Mouse (Mus musculus) heart, postnatal 0 days (tissue): ENCODE data around the gene Slc25a39. TPM values are rescaled to one million over a fixed set of nuclear protein-coding genes. Genes with fewer than 3 reads are reported as not detected.

Experiments
- ATAC-seq: fragments of 200-750 bp; cut with Nextera tagmentation; 2 replicates; pipeline ENCODE4 v1.8.0; 2017; ENCODE audit warnings: low read depth, moderate number of reproducible peaks, moderate library complexity; ENCODE audit not compliant: insufficient read depth
- DNase-seq: peaks from one replicate; pipeline ENCODE4 v3.0.0-alpha.2; 2016; ENCODE audit warnings: low spot score
- H3K27ac ChIP-seq: fragments of 300-500 bp; sonication (generic); 2 replicates; pipeline ENCODE4 v1.5.1; 2014; ENCODE audit warnings: low read depth, mild to moderate bottlenecking
- H3K27me3 ChIP-seq: fragments of 300-500 bp; sonication (generic); 2 replicates; pipeline ENCODE4 v1.6.1; 2014; ENCODE audit warnings: low read length, mixed read lengths; ENCODE audit not compliant: control insufficient read depth, insufficient read depth
- H3K36me3 ChIP-seq: fragments of 300-500 bp; sonication (generic); replicated peaks from 2 replicates; pipeline ENCODE4 v1.6.1; 2014; ENCODE audit warnings: low read length, mixed read lengths; ENCODE audit not compliant: control insufficient read depth, insufficient read depth
- H3K4me1 ChIP-seq: fragments of 300-500 bp; sonication (generic); 2 replicates; pipeline ENCODE4 v1.6.1; 2014; ENCODE audit warnings: antibody characterized with exemption; ENCODE audit not compliant: control insufficient read depth, insufficient read depth
- H3K4me2 ChIP-seq: fragments of 300-500 bp; sonication (generic); 2 replicates; pipeline ENCODE4 v1.6.1; 2014; ENCODE audit warnings: low read depth, mild to moderate bottlenecking, low read length, moderate library complexity
- H3K4me3 ChIP-seq: fragments of 300-500 bp; sonication (generic); 2 replicates; pipeline ENCODE4 v1.5.1; 2014; ENCODE audit warnings: low read depth, low read length
- H3K9ac ChIP-seq: fragments of 300-500 bp; sonication (generic); replicated peaks from 2 replicates; pipeline ENCODE4 v1.6.1; 2014; ENCODE audit warnings: low read depth, low read length, mixed read lengths
- H3K9me3 ChIP-seq: fragments of 300-500 bp; sonication (generic); replicated peaks from 2 replicates; pipeline ENCODE4 v1.6.1; 2016; ENCODE audit warnings: low read length; ENCODE audit not compliant: control insufficient read depth
- CTCF ChIP-seq: IDR thresholded peaks from 2 replicates; pipeline ENCODE4 v1.5.1; 2016; ENCODE audit warnings: antibody characterized with exemption, control low read depth, low read depth
- EP300 ChIP-seq: IDR thresholded peaks from 2 replicates; pipeline ENCODE4 v1.6.1; 2016; ENCODE audit warnings: antibody characterized with exemption, low read depth
- WGBS: fragments of 180-500 bp; shearing (Covaris S2); extraction: QIAGEN DNeasy Blood & Tissue Kit; methylation state at CpG from one replicate; pipeline ENCODE4 v1.1.7; 2014; 5-methylcytosine and 5-hydroxymethylcytosine counted together
- polyA plus RNA-seq: library from polyadenylated mRNA; unstranded; fragments of >200 nt; fragmentation: Nextera tagmentation; extraction: Ambion mirVana; gene quantifications from 2 replicates; pipeline ENCODE4 v1.2.1, GENCODE M21; 2015
- total RNA-seq: library from RNA; depleted of rRNA; stranded (reverse); fragments of >200 nt; gene quantifications from 2 replicates; pipeline ENCODE4 v1.2.3, GENCODE M21; 2014; ENCODE audit warnings: low replicate concordance

Slc25a39 gene
- total and polyA plus RNA-seq, 2 experiments from 2014 or later, result 267 to 281 TPM

DNA sequence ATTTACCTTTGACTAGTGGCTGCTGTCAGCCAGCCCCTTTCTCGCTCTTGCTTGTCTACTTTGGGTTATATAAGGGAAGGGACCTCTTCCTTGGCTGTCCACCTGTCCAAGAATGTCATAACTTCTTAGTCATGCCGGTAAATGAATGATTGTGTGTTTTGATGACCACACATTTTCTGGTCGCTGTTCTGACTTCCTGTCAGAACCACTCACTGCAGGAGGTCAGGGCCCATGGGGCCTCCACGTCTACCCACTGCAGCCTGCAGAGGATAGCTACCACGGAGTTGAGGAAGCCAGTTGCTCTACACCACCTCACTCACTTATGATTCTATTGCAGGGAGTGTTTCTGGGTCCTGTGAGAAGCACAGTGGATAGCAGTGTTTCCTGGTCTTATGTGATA is 21.6 kb downstream of the Slc25a39 start:
- ATAC-seq, result no peak

DNA sequence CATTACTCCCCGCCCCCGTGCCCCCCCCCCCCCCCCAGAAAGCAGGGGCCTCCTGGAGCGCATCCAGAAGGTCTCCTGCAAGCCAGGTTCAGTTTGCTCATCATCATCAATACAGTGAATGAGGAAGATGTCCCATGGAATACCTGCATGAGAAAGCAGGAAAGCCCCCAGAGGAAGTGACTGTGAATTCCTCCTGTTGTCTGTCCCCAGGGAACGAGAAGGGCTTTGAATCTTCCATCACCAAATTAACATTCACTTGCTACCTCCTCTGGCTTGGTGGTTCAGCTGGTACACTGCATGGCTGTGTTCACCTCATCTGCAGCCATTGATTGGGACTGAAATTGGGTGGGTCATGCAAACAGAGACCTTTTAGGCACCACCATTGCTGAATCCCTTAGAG is 22.7 kb downstream of the Slc25a39 start:
- Histone ChIP-seq H3K4me1 (no peaks in the 10 kb centered on the region), H3K27me3 (no peaks in the 10 kb centered on the region), H3K27ac (no peak overlapping the region), H3K9ac (no peak overlapping the region), H3K36me3 (no peaks in the 10 kb centered on the region), H3K4me2 (no peak overlapping the region), H3K9me3 (no peaks in the 10 kb centered on the region), H3K4me3 (no peak overlapping the region)
- TF ChIP-seq EP300, result no peak
- no peak for TF ChIP-seq CTCF
- 27% methylated on average over 3 of the region's 4 CpGs for WGBS
- ATAC-seq, result no peak
- no peak for DNase-seq

More for the DNA sequence above, 21.6 kb downstream of the Slc25a39 start:
- no peaks in the 10 kb centered on the region for H3K27me3 ChIP-seq
- no peak overlapping the region for H3K27ac ChIP-seq
- no peaks in the 10 kb centered on the region for H3K36me3 ChIP-seq
- WGBS, result 51% methylated on average over 5 of the region's 5 CpGs
- TF ChIP-seq CTCF, result no peak
- TF ChIP-seq EP300, result no peak
- H3K4me2 ChIP-seq, result no peak overlapping the region
- H3K9ac ChIP-seq, result no peak overlapping the region
- H3K9me3 ChIP-seq, result no peaks in the 10 kb centered on the region
- DNase-seq, result no peak
- no peaks in the 10 kb centered on the region for H3K4me1 ChIP-seq
- no peak overlapping the region for H3K4me3 ChIP-seq

DNA sequence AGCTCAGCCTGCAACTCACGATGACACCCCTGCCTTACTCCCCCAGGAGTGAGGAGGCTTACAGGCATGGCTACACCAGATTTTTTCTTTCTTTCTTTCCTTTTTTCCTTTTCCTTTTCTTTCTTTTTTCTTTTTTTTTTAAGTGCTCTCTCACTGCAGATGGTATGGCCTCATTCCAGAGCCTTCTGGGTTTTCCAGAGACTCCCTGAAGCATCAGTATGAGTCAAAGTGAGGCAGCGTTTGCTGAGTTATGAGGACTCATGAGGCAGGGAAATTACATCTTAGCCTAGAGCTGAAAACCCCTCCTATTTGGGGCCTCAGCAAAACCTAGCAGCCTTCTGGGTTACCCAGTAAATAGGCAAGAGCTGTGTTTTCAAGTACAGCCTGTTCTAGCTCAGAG is 23.3 kb downstream of the Slc25a39 start:
- Histone ChIP-seq H3K9me3 (no peaks in the 10 kb centered on the region), H3K27ac (no peak overlapping the region), H3K4me2 (no peak overlapping the region), H3K36me3 (no peaks in the 10 kb centered on the region), H3K27me3 (no peaks in the 10 kb centered on the region), H3K9ac (no peak overlapping the region), H3K4me1 (no peaks in the 10 kb centered on the region), H3K4me3 (no peak overlapping the region)
- TF ChIP-seq EP300, result no peak
- TF ChIP-seq CTCF, result no peak
- DNase-seq (no peak), ATAC-seq (no peak)
- WGBS, result 56% methylated on average over 2 of the region's 2 CpGs

DNA sequence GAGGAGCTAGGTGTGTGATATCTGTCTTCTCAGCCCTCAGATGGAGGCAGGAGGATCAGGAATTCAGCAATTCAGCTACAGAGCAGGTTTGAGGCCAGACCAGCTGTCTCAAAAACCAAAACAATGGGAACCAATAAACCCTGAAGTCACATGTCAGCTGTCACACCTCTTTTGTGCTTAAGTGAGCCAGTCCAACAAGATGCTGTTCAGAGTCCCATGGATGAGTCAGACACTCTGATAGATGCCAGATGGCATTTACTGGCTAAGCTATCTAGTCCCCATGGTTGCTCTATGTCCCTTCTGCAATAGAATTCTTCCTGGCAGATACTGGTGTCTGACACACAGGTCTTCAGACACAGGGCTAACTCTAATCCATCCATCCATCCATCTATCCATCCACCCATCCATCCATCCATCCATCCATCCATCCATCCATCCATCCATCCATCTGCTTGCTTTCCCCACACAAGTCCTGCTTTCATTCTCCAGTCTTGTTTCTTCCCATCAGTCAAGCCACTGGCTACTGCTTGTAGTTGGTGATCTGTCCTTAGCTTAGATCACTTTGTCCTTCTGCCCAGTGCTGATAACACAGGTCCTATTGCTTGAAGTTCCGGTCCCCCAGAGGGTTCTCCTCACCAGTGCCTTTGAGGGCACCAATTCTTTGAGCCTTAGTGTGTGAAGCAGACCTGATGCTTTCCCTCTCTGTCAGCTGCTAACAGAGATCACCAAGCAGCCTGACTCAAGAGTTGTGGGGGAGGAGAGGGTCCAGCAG is 24.2 kb downstream of the Slc25a39 start:
- WGBS, result 44% methylated on average over 1 of the region's 1 CpGs
- ATAC-seq (no peak), DNase-seq (no peak)
- Histone ChIP-seq H3K4me1 (no peaks in the 10 kb centered on the region), H3K27me3 (no peaks in the 10 kb centered on the region), H3K9ac (no peak overlapping the region), H3K36me3 (no peaks in the 10 kb centered on the region), H3K4me3 (no peak overlapping the region), H3K27ac (no peak overlapping the region), H3K4me2 (no peak overlapping the region), H3K9me3 (peaks cover 4% of the 10 kb centered on the region; the same call in 1 of the 2 replicates)
- no peak for TF ChIP-seq EP300
- TF ChIP-seq CTCF, result no peak

DNA sequence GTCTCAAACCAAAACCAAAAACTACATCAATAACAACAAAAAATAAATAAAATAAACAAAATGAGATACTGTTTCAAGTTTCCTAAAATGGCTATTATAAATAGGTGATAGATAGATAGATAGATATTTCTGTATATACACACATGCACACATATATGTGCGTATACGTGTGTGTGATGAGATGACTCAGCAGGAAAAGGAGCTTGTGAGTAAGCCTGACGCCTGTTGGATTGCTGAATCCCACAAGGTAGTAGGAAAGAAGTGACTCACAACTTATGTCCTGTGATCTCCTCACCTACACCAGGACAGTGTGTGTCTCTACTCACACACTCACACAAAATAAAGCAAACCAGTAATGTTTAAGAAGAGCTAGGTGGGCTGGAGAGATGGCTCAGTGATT is 25.0 kb downstream of the Slc25a39 start:
- Histone ChIP-seq H3K9me3 (peaks cover 4% of the 10 kb centered on the region; the same call in 1 of the 2 replicates), H3K4me1 (no peaks in the 10 kb centered on the region), H3K9ac (no peak overlapping the region), H3K4me2 (no peak overlapping the region), H3K27ac (no peak overlapping the region), H3K27me3 (no peaks in the 10 kb centered on the region), H3K4me3 (no peak overlapping the region), H3K36me3 (no peaks in the 10 kb centered on the region)
- 75% methylated on average over 3 of the region's 3 CpGs for whole genome bisulfite sequencing
- TF ChIP-seq CTCF (no peak), EP300 (no peak)
- DNase-seq (no peak), ATAC-seq (no peak)
